Mouse (Mus musculus): ENCODE data around the gene Olfr653. TPM values are rescaled to one million over a fixed set of nuclear protein-coding genes. Genes with fewer than 3 reads are reported as not detected.

Olfr653 gene
- polyA plus RNA-seq, 1 experiment from 2014 or later, result not detected

Other genes starting within 250 kb of the Olfr653 start
- gene Trim34b, start 247.8 kb upstream of the Olfr653 start, polyA plus RNA-seq (2015; fragmentation: Nextera tagmentation; extraction: Ambion mirVana), result 0.10 TPM in 1 of 2 replicates, not detected in the other
- gene Trim12c, start 224.0 kb upstream of the Olfr653 start, polyA plus RNA-seq (2015; fragmentation: Nextera tagmentation; extraction: Ambion mirVana), result 2.0 and 2.3 TPM in 2 replicates
- gene Trim30b, start 207.4 kb upstream of the Olfr653 start, polyA plus RNA-seq (2015; fragmentation: Nextera tagmentation; extraction: Ambion mirVana), result 0.09 TPM in 2 replicates
- gene Trim30c, start 176.5 kb upstream of the Olfr653 start, polyA plus RNA-seq (2015; fragmentation: Nextera tagmentation; extraction: Ambion mirVana), result 0.22 and 0.26 TPM in 2 replicates
- 1.0 and 1.9 TPM in 2 replicates for gene Trim30a, start 112.1 kb upstream of the Olfr653 start, polyA plus RNA-seq (2015; fragmentation: Nextera tagmentation; extraction: Ambion mirVana)
- gene Trim30d, start 69.5 kb upstream of the Olfr653 start, polyA plus RNA-seq (2015; fragmentation: Nextera tagmentation; extraction: Ambion mirVana), result 0.55 and 0.76 TPM in 2 replicates
- not detected in 2 replicates for gene Olfr651, start 27.2 kb upstream of the Olfr653 start, polyA plus RNA-seq (2015; fragmentation: Nextera tagmentation; extraction: Ambion mirVana)
- gene Olfr652, start 16.4 kb upstream of the Olfr653 start, polyA plus RNA-seq (2015; fragmentation: Nextera tagmentation; extraction: Ambion mirVana), result not detected in 2 replicates
- gene Olfr654, start 9.7 kb downstream of the Olfr653 start, polyA plus RNA-seq (2015; fragmentation: Nextera tagmentation; extraction: Ambion mirVana), result not detected in 2 replicates
- not detected in 2 replicates for gene Olfr655, start 24.5 kb downstream of the Olfr653 start, polyA plus RNA-seq (2015; fragmentation: Nextera tagmentation; extraction: Ambion mirVana)
- not detected in 2 replicates for gene Olfr656, start 36.6 kb downstream of the Olfr653 start, polyA plus RNA-seq (2015; fragmentation: Nextera tagmentation; extraction: Ambion mirVana)
- not detected in 2 replicates for gene Olfr657, start 47.5 kb downstream of the Olfr653 start, polyA plus RNA-seq (2015; fragmentation: Nextera tagmentation; extraction: Ambion mirVana)
- gene Olfr658, start 70.0 kb downstream of the Olfr653 start, polyA plus RNA-seq (2015; fragmentation: Nextera tagmentation; extraction: Ambion mirVana), result not detected in 2 replicates
- not detected in 2 replicates for gene Olfr659, start 89.4 kb downstream of the Olfr653 start, polyA plus RNA-seq (2015; fragmentation: Nextera tagmentation; extraction: Ambion mirVana)
- not detected in 2 replicates for gene Olfr661, start 109.2 kb downstream of the Olfr653 start, polyA plus RNA-seq (2015; fragmentation: Nextera tagmentation; extraction: Ambion mirVana)
- not detected in 2 replicates for gene Usp17le, start 200.2 kb downstream of the Olfr653 start, polyA plus RNA-seq (2015; fragmentation: Nextera tagmentation; extraction: Ambion mirVana)

Measured in lung, embryonic 15.5 days (tissue).